Mouse (Mus musculus): Measurements from ENCODE around the gene Myl12a. TPM values are rescaled to one million over a fixed set of nuclear protein-coding genes. Genes with fewer than 3 reads are reported as not detected.
"Not testable (repeated sequence)": the region's sequence is repeated elsewhere in the genome, so short reads cannot be mapped to it uniquely, and the experiment has no call there.

Gene Myl12a
- polyA plus RNA-seq, 1 experiment = 119 TPM

DNA sequence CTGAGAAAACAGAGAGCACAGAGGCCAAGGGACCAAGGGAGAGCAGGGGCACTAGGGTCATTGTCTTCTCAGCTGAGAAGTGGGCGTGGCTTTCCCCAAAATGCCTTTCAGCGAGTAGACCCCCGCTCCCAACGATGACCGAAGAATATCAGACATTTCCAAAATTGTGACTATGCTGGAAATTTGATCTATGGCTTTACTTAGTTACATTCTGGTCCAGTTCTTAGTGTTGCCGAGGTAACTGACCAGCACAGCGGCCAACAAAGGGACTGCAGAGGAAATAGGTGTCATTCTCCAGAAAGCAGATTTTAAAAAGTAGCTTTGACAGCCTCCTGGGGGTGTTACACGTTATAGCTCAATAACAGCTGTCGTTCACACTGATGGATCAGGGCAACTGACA lies 35.5 kb downstream of the Myl12a start:
- Histone ChIP-seq H3K27ac (ENCODE audit: control insufficient read depth, insufficient read depth, low read depth, low read length, poor library complexity) (no peak overlapping the region), H3K4me3 (replicated peaks; ENCODE audit: control insufficient read depth, low read depth, low read length) (no peak overlapping the region), H3K4me1 (ENCODE audit: control insufficient read depth, insufficient read depth, low read length) (peaks cover 3% of the 10 kb centered on the region)
- 57% methylated on average over 9 of the region's 9 CpGs for WGBS
- TF ChIP-seq CTCF (IDR thresholded peaks at IDR 0.05; ENCODE audit: control insufficient read depth, insufficient read depth, low read length) (no peak), POLR2A (IDR thresholded peaks at IDR 0.05; ENCODE audit: borderline replicate concordance, control insufficient read depth, low read depth, low read length) (no peak)

DNA sequence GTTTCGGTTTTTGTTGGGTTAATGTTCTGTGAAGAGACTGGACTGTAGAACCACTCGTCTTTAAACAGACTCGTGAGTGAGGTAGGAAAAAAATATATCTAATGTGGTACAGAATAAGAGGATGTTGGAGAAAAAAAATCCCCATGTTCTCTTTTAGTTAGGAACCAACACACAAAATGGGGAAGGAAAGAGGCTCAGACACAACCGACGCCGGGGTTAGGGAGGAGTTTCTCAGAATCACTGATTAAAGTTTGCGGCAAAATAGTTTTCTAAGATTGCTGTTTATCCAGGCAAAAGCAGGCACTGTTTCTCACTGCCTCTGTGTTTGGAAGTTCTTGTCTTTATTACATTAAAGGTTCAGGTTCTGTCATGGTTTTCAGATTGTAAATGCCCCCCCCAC lies 36.6 kb downstream of the Myl12a start:
- WGBS = 12% methylated on average over 7 of the region's 7 CpGs
- no peak overlapping the region for H3K4me3 ChIP-seq (replicated peaks; ENCODE audit: control insufficient read depth, low read depth, low read length)
- H3K27ac ChIP-seq (ENCODE audit: control insufficient read depth, insufficient read depth, low read depth, low read length, poor library complexity) = no peak overlapping the region
- TF ChIP-seq POLR2A (IDR thresholded peaks at IDR 0.05; ENCODE audit: borderline replicate concordance, control insufficient read depth, low read depth, low read length) (no peak), CTCF (IDR thresholded peaks at IDR 0.05; ENCODE audit: control insufficient read depth, insufficient read depth, low read length) (no peak)
- H3K4me1 ChIP-seq (ENCODE audit: control insufficient read depth, insufficient read depth, low read length) = peaks cover 3% of the 10 kb centered on the region

DNA sequence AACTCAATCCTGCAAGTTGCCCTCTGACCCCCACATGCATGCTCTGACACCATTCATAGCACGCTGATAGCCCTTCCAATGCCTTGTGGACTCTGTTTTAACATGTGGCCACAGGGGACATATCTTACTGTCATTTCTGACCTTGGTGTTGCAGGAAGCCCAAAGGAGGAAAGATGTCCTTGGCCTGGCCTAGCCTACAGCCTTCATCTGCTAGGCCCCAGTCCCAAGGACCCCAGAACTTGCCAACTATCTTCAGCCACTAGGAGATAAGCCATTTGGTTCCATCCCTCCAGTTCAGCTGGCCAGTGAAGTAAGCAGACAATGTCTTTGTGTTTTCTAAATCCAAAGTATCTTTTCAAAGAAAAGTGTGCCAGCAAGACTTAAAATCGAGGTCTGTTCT lies 37.4 kb downstream of the Myl12a start:
- no peak overlapping the region for H3K4me3 ChIP-seq (replicated peaks; ENCODE audit: control insufficient read depth, low read depth, low read length)
- TF ChIP-seq CTCF (IDR thresholded peaks at IDR 0.05; ENCODE audit: control insufficient read depth, insufficient read depth, low read length) = no peak
- TF ChIP-seq POLR2A (IDR thresholded peaks at IDR 0.05; ENCODE audit: borderline replicate concordance, control insufficient read depth, low read depth, low read length) = no peak
- peaks cover 3% of the 10 kb centered on the region for H3K4me1 ChIP-seq (ENCODE audit: control insufficient read depth, insufficient read depth, low read length)
- no peak overlapping the region for H3K27ac ChIP-seq (ENCODE audit: control insufficient read depth, insufficient read depth, low read depth, low read length, poor library complexity)
- 79% methylated on average over 2 of the region's 2 CpGs for WGBS

DNA sequence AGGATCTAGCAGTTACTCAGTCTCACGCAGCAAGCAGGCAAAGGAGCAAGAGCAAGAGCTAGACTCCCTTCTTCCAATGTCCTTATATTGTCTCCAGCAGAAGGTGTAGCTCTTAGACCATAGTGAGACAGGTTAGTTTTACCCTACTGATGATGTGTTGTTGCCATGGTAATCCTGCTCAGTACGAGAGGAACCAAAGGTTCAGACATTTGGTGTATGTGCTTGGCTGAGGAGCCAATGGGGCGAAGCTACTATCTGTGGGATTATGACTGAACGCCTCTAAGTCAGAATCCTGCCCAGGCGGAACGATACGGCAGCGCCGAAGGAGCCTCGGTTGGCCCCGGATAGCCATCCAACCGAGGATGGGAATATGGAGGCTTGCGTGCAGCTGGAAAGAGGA lies 39.1 kb downstream of the Myl12a start:
- not testable (repeated sequence) for H3K4me1 ChIP-seq (ENCODE audit: control insufficient read depth, insufficient read depth, low read length); H3K27ac ChIP-seq (ENCODE audit: control insufficient read depth, insufficient read depth, low read depth, low read length, poor library complexity); H3K4me3 ChIP-seq (replicated peaks; ENCODE audit: control insufficient read depth, low read depth, low read length)
- 71% methylated on average over 13 of the region's 13 CpGs for WGBS

DNA sequence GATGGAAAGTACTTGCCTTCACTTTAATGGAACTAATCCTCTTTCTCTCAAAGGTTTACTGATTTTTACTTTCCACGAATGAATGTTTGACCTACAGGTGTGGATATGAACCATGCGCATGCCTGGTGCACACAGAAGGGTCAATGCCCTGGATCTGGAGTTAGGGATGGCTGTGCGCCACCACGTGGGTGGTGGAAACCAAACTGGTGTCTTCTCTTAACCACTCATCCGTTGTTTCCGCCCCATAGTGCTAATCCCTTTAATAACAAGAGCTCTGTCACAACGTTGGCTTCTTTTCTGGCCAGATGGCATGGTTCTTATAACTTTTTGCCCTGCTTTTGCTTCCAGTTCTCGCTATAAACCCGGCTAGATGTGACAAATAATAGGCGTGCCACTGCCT lies 51.4 kb downstream of the Myl12a start:
- H3K27ac ChIP-seq (ENCODE audit: control insufficient read depth, insufficient read depth, low read depth, low read length, poor library complexity) = no peak overlapping the region
- WGBS = 74% methylated on average over 10 of the region's 10 CpGs
- TF ChIP-seq CTCF (IDR thresholded peaks at IDR 0.05; ENCODE audit: control insufficient read depth, insufficient read depth, low read length) = no peak
- no peak for TF ChIP-seq POLR2A (IDR thresholded peaks at IDR 0.05; ENCODE audit: borderline replicate concordance, control insufficient read depth, low read depth, low read length)
- no peaks in the 10 kb centered on the region for H3K4me1 ChIP-seq (ENCODE audit: control insufficient read depth, insufficient read depth, low read length)
- no peak overlapping the region for H3K4me3 ChIP-seq (replicated peaks; ENCODE audit: control insufficient read depth, low read depth, low read length)

DNA sequence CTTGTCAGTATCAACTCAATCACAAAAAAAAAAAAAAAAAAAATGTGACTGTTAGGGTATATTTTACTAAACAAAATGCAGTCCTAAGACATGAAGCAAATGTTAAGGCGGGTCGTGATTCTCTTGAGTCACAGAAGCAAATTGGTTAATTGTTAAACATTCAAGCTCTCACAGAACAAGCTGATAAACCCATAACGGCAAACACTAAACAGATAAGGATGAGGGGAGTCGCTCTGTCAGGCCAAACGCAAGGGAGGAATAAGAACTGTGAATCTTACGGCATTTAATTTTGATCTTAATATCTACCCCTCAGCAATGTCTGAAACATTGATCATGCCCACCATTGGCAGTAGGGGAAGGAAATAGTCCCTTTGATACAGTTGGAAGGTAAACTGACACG lies 53.5 kb downstream of the Myl12a start:
- no peaks in the 10 kb centered on the region for H3K4me1 ChIP-seq (ENCODE audit: control insufficient read depth, insufficient read depth, low read length)
- TF ChIP-seq POLR2A (IDR thresholded peaks at IDR 0.05; ENCODE audit: borderline replicate concordance, control insufficient read depth, low read depth, low read length) = no peak
- H3K4me3 ChIP-seq (replicated peaks; ENCODE audit: control insufficient read depth, low read depth, low read length) = no peak overlapping the region
- 74% methylated on average over 7 of the region's 7 CpGs for WGBS
- H3K27ac ChIP-seq (ENCODE audit: control insufficient read depth, insufficient read depth, low read depth, low read length, poor library complexity) = no peak overlapping the region

DNA sequence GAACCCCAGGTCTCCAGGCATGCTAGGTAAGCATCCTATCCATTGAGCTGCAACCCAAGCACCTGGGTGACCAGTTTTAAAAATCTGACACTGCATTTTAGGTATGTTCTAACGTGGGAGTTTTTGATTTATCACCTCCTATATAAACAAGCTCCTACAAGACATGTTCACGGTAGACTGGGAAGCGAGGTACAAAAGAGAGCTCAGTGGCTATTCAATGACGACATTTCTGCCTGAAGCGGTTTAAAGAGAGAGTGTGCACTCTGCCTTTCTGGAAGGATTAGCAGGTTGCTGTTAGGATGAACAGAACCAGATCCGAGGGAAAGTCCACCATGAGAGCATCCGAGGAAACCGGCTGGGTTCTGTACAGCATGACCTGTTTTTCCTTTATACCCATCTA lies 54.0 kb downstream of the Myl12a start:
- WGBS = 80% methylated on average over 8 of the region's 8 CpGs
- Histone ChIP-seq H3K4me1 (ENCODE audit: control insufficient read depth, insufficient read depth, low read length) (no peaks in the 10 kb centered on the region), H3K27ac (ENCODE audit: control insufficient read depth, insufficient read depth, low read depth, low read length, poor library complexity) (no peak overlapping the region), H3K4me3 (replicated peaks; ENCODE audit: control insufficient read depth, low read depth, low read length) (no peak overlapping the region)
- TF ChIP-seq CTCF (IDR thresholded peaks at IDR 0.05; ENCODE audit: control insufficient read depth, insufficient read depth, low read length) (no peak), POLR2A (IDR thresholded peaks at IDR 0.05; ENCODE audit: borderline replicate concordance, control insufficient read depth, low read depth, low read length) (no peak)

DNA sequence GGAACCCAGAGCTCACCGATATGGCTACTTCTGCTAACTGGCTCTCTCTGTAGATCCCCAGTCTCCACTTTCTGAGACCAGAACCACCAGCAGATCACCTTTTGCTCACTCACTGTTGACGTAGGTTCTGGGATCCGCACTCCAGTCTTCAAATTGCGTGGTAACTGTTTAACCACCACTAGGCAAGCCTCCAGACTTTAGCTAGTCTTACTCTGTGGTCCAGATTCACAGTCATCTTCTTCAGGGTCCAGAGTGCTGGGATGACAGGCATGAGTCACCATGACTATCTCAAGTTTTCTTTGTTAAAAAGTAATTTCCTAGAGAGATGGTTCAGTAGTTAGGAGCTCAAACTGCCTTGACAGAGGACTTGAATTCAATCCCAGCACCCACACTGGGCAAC lies 58.9 kb downstream of the Myl12a start:
- WGBS = 75% methylated on average over 4 of the region's 4 CpGs
- no peak overlapping the region for H3K27ac ChIP-seq (ENCODE audit: control insufficient read depth, insufficient read depth, low read depth, low read length, poor library complexity)
- TF ChIP-seq CTCF (IDR thresholded peaks at IDR 0.05; ENCODE audit: control insufficient read depth, insufficient read depth, low read length) = no peak
- no peak for TF ChIP-seq POLR2A (IDR thresholded peaks at IDR 0.05; ENCODE audit: borderline replicate concordance, control insufficient read depth, low read depth, low read length)
- no peak overlapping the region for H3K4me3 ChIP-seq (replicated peaks; ENCODE audit: control insufficient read depth, low read depth, low read length)
- no peaks in the 10 kb centered on the region for H3K4me1 ChIP-seq (ENCODE audit: control insufficient read depth, insufficient read depth, low read length)

Other genes starting within 250 kb of the Myl12a start
- 11.2 and 33.1 TPM in 2 replicates for gene Tgif1, start 149.3 kb downstream of the Myl12a start, polyA plus RNA-seq (2011; ENCODE audit: insufficient read depth, insufficient read length, low replicate concordance, missing spikeins)
- gene Myom1, start 245 bp downstream of the Myl12a start, polyA plus RNA-seq (2011; ENCODE audit: insufficient read depth, insufficient read length, low replicate concordance, missing spikeins) = 88.3 and 111 TPM in 2 replicates
- gene Lpin2, start 179.7 kb upstream of the Myl12a start, polyA plus RNA-seq (2011; ENCODE audit: insufficient read depth, insufficient read length, low replicate concordance, missing spikeins) = 38.3 and 70.4 TPM in 2 replicates

All from bone marrow, adult 2 months (tissue).